Mouse (Mus musculus): ENCODE measurements around the gene Myo16. TPM values are rescaled to one million over a fixed set of nuclear protein-coding genes. Genes with fewer than 3 reads are reported as not detected.

Myo16 gene
- polyA plus RNA-seq, 1 experiment = not detected

DNA sequence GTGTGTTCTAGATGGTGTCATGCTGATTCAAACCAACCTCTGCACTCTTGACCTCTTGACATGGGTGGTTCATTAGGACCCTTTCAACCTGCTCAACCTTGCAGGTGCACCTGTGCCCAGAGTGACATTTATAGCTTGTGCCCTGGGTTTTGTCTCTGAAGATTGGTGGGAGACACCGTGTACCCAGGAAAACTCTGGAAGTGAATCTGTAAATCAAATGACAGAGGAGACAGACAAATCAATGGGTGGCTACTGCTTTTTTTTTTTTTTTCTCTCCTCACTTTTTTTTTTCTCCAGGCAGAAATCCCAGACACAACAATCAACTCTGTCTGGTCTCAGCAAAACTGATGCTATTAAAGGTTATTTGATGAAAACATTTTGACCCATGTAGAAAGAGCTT is 329.2 kb downstream of the Myo16 start:
- Histone ChIP-seq H3K4me3 (replicated peaks) (no peak overlapping the region), H3K9me3 (ENCODE audit: control insufficient read depth, low read length) (no peaks in the 10 kb centered on the region), H3K36me3 (ENCODE audit: control insufficient read depth) (no peaks in the 10 kb centered on the region), H3K4me1 (ENCODE audit: control insufficient read depth) (no peaks in the 10 kb centered on the region), H3K27me3 (ENCODE audit: control insufficient read depth) (no peaks in the 10 kb centered on the region)
- TF ChIP-seq GATA1 (IDR thresholded peaks at IDR 0.05; ENCODE audit: low read length) = no peak

- no peaks in the 10 kb centered on the region for H3K36me3 ChIP-seq (ENCODE audit: control insufficient read depth)
- no peaks in the 10 kb centered on the region for H3K27me3 ChIP-seq (ENCODE audit: control insufficient read depth)
- TF ChIP-seq TAL1 (IDR thresholded peaks at IDR 0.05; ENCODE audit: low read length) (no peak), GATA1 (IDR thresholded peaks at IDR 0.05; ENCODE audit: low read length) (no peak)
- H3K4me1 ChIP-seq (ENCODE audit: control insufficient read depth) = no peaks in the 10 kb centered on the region
- no peak overlapping the region for H3K4me3 ChIP-seq (replicated peaks)
- H3K9me3 ChIP-seq (ENCODE audit: control insufficient read depth, low read length) = no peaks in the 10 kb centered on the region
These were observed 330.1 kb downstream of the Myo16 start for GRCm38 (mm10) chr8:10483841-10484240.

- TF ChIP-seq TAL1 (IDR thresholded peaks at IDR 0.05; ENCODE audit: low read length) = no peak
- TF ChIP-seq GATA1 (IDR thresholded peaks at IDR 0.05; ENCODE audit: low read length) = no peak
- Histone ChIP-seq H3K4me1 (ENCODE audit: control insufficient read depth) (no peaks in the 10 kb centered on the region), H3K9me3 (ENCODE audit: control insufficient read depth, low read length) (no peaks in the 10 kb centered on the region), H3K4me3 (replicated peaks) (no peak overlapping the region), H3K36me3 (ENCODE audit: control insufficient read depth) (no peaks in the 10 kb centered on the region), H3K27me3 (ENCODE audit: control insufficient read depth) (no peaks in the 10 kb centered on the region)
These were observed 336.2 kb downstream of the Myo16 start for GRCm38 (mm10) chr8:10489738-10490419.

DNA sequence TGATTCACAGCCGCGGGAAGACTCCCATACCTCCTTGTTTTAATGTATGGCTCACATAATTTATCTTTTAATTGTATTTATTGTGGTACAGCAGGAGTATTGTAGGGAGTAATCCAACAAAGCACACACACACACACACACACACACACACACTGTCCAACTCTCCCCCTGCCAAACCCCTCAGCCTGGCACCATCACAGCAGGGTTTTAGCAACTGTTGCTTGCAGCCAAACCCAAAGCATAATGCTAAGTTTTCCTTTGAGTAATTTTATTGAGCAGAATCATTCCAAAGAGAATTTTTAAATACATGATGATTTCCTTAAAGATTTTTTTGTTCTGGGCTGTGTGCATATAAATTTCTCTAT is 336.7 kb downstream of the Myo16 start:
- no peaks in the 10 kb centered on the region for H3K36me3 ChIP-seq (ENCODE audit: control insufficient read depth)
- no peak for TF ChIP-seq TAL1 (IDR thresholded peaks at IDR 0.05; ENCODE audit: low read length)
- no peak for TF ChIP-seq GATA1 (IDR thresholded peaks at IDR 0.05; ENCODE audit: low read length)
- H3K4me3 ChIP-seq (replicated peaks) = no peak overlapping the region
- H3K27me3 ChIP-seq (ENCODE audit: control insufficient read depth) = no peaks in the 10 kb centered on the region
- no peaks in the 10 kb centered on the region for H3K4me1 ChIP-seq (ENCODE audit: control insufficient read depth)
- H3K9me3 ChIP-seq (ENCODE audit: control insufficient read depth, low read length) = no peaks in the 10 kb centered on the region

- H3K9me3 ChIP-seq (ENCODE audit: control insufficient read depth, low read length) = no peaks in the 10 kb centered on the region
- no peaks in the 10 kb centered on the region for H3K36me3 ChIP-seq (ENCODE audit: control insufficient read depth)
- H3K27me3 ChIP-seq (ENCODE audit: control insufficient read depth) = no peaks in the 10 kb centered on the region
- TF ChIP-seq GATA1 (IDR thresholded peaks at IDR 0.05; ENCODE audit: low read length) = no peak
- TF ChIP-seq TAL1 (IDR thresholded peaks at IDR 0.05; ENCODE audit: low read length) = no peak
- H3K4me1 ChIP-seq (ENCODE audit: control insufficient read depth) = no peaks in the 10 kb centered on the region
- H3K4me3 ChIP-seq (replicated peaks) = no peak overlapping the region
These were observed 337.2 kb downstream of the Myo16 start for GRCm38 (mm10) chr8:10490874-10491273.

DNA sequence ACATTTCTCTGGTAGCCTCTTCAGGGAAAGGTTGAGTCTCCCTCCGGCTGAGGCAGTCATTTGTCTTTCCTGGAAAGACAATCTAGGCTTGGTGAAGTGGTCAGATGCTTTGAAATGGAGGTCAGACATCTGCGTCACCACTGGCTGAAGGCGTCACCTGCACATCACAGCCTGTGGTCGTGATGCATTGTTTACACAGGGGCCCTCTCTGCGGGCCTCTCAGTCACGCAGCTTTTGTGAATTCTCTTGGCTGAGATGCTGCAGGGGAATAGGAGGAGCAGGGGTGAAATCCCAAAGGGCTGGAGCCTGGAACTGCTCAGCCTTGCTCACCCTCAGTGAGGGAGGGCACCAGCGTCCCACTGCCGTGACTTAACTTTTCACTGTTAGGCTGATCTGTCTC is 346.1 kb downstream of the Myo16 start:
- Histone ChIP-seq H3K36me3 (ENCODE audit: control insufficient read depth) (no peaks in the 10 kb centered on the region), H3K4me1 (ENCODE audit: control insufficient read depth) (no peaks in the 10 kb centered on the region), H3K9me3 (ENCODE audit: control insufficient read depth, low read length) (no peaks in the 10 kb centered on the region; the same call in 1 of the 2 replicates), H3K27me3 (ENCODE audit: control insufficient read depth) (no peaks in the 10 kb centered on the region), H3K4me3 (replicated peaks) (no peak overlapping the region)
- TF ChIP-seq GATA1 (IDR thresholded peaks at IDR 0.05; ENCODE audit: low read length) (no peak), TAL1 (IDR thresholded peaks at IDR 0.05; ENCODE audit: low read length) (no peak)

GRCm38 (mm10) chr8:10500465-10500864 is 346.8 kb downstream of the Myo16 start:
- H3K9me3 ChIP-seq (ENCODE audit: control insufficient read depth, low read length) = no peaks in the 10 kb centered on the region; the same call in 1 of the 2 replicates
- no peak for TF ChIP-seq GATA1 (IDR thresholded peaks at IDR 0.05; ENCODE audit: low read length)
- no peak for TF ChIP-seq TAL1 (IDR thresholded peaks at IDR 0.05; ENCODE audit: low read length)
- H3K27me3 ChIP-seq (ENCODE audit: control insufficient read depth) = no peaks in the 10 kb centered on the region
- no peak overlapping the region for H3K4me3 ChIP-seq (replicated peaks)
- no peaks in the 10 kb centered on the region for H3K4me1 ChIP-seq (ENCODE audit: control insufficient read depth)
- no peaks in the 10 kb centered on the region for H3K36me3 ChIP-seq (ENCODE audit: control insufficient read depth)

DNA sequence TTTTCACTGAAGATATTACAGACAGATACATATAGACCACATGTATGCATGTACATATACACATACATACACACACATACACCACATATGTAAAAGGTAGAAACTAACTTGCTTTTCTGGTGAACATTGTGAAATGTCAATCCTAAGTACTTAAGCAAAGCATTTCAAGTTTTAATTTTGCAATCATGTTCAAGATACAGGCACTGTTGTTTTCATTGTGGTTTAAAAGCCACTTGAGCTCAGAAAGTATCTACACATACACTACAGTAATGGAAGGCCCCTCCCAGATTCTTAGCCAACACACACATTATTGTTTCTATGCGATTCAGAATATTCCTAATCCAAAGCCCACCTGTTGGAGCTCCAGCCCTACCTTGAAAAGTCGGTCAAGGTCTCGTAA is 348.0 kb downstream of the Myo16 start:
- Histone ChIP-seq H3K27me3 (ENCODE audit: control insufficient read depth) (no peaks in the 10 kb centered on the region), H3K4me3 (replicated peaks) (no peak overlapping the region)
- TF ChIP-seq TAL1 (IDR thresholded peaks at IDR 0.05; ENCODE audit: low read length) (no peak), GATA1 (IDR thresholded peaks at IDR 0.05; ENCODE audit: low read length) (no peak)

DNA sequence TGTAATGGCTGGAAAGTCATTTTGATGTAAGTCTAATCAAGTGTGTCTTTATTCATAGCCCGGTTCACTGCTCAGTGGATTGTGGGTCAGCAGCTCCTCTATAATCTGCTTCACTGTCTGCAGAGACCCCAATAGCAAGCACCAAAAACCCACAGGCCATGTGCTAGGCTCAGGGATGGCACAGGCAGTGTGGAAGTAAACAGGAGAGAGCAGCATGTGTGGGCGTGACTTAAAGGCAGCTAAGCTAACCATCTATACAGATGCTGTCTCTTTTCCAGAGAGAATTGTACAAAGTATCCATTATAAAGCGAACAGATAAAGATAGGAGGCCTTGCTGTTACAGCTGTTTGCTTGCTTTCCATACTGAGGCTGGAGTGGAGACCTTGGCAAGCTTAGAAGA is 358.4 kb downstream of the Myo16 start:
- Histone ChIP-seq H3K4me1 (ENCODE audit: control insufficient read depth) (no peaks in the 10 kb centered on the region), H3K9me3 (ENCODE audit: control insufficient read depth, low read length) (no peaks in the 10 kb centered on the region), H3K4me3 (replicated peaks) (no peak overlapping the region), H3K27me3 (ENCODE audit: control insufficient read depth) (no peaks in the 10 kb centered on the region), H3K36me3 (ENCODE audit: control insufficient read depth) (no peaks in the 10 kb centered on the region)
- no peak for TF ChIP-seq GATA1 (IDR thresholded peaks at IDR 0.05; ENCODE audit: low read length)
- TF ChIP-seq TAL1 (IDR thresholded peaks at IDR 0.05; ENCODE audit: low read length) = no peak

More for the DNA sequence above, 348.0 kb downstream of the Myo16 start:
- Histone ChIP-seq H3K9me3 (ENCODE audit: control insufficient read depth, low read length) (no peaks in the 10 kb centered on the region), H3K36me3 (ENCODE audit: control insufficient read depth) (no peaks in the 10 kb centered on the region), H3K4me1 (ENCODE audit: control insufficient read depth) (no peaks in the 10 kb centered on the region)

DNA sequence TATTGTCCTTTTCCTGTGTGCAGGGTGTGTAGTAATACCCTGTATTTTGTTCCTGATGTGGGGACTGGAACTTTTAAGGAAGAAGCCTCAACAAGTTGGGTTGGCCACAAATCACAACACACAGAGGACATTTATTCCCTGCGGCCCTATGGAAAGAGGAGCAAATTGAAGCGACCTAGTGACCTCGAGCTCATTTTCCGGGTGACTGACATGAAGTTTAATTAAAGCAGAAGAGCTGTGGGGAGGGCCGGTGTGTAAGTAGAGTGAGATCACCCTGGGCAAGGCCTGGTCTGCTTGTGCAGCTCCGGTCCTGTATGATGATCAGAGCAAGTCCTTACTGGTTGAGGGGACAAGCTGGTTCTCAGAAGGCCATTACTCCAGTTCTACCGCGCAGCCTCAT is 363.7 kb downstream of the Myo16 start:
- H3K27me3 ChIP-seq (ENCODE audit: control insufficient read depth) = no peaks in the 10 kb centered on the region
- TF ChIP-seq GATA1 (IDR thresholded peaks at IDR 0.05; ENCODE audit: low read length) (no peak), TAL1 (IDR thresholded peaks at IDR 0.05; ENCODE audit: low read length) (no peak)
- no peaks in the 10 kb centered on the region for H3K9me3 ChIP-seq (ENCODE audit: control insufficient read depth, low read length)
- H3K4me1 ChIP-seq (ENCODE audit: control insufficient read depth) = no peaks in the 10 kb centered on the region
- H3K36me3 ChIP-seq (ENCODE audit: control insufficient read depth) = no peaks in the 10 kb centered on the region
- no peak overlapping the region for H3K4me3 ChIP-seq (replicated peaks)

All from erythroblast, embryonic 14.5 days (primary cell).